Mouse (Mus musculus) lung, embryonic 16.5 days (tissue): ENCODE results near the gene Ldhc. TPM values are rescaled to one million over a fixed set of nuclear protein-coding genes. Genes with fewer than 3 reads are reported as not detected.

Source experiments
- ATAC-seq: fragments of 200-750 bp; cut with Nextera tagmentation; 2 replicates; pipeline ENCODE4 v1.8.0; 2017; ENCODE audit warnings: low read depth, mild to moderate bottlenecking, moderate library complexity
- H3K27ac ChIP-seq: fragments of 300-500 bp; sonication (generic); 2 replicates; pipeline ENCODE4 v1.5.1; 2014; ENCODE audit warnings: mild to moderate bottlenecking, control low read depth, low read length
- H3K27me3 ChIP-seq: fragments of 300-500 bp; sonication (generic); 2 replicates; pipeline ENCODE4 v1.6.1; 2014; ENCODE audit warnings: low read depth, low read length, mixed read lengths; ENCODE audit not compliant: control insufficient read depth, insufficient read depth
- H3K36me3 ChIP-seq: fragments of 300-500 bp; sonication (generic); 2 replicates; pipeline ENCODE4 v1.6.1; 2014; ENCODE audit warnings: low read length; ENCODE audit not compliant: control insufficient read depth, insufficient read depth
- H3K4me1 ChIP-seq: fragments of 300-500 bp; sonication (generic); replicated peaks from 2 replicates; pipeline ENCODE4 v1.6.1; 2014; ENCODE audit warnings: low read length, mixed read lengths; ENCODE audit not compliant: control insufficient read depth, insufficient read depth
- H3K4me2 ChIP-seq: fragments of 300-500 bp; sonication (generic); 2 replicates; pipeline ENCODE4 v1.6.1; 2014; ENCODE audit warnings: low read depth, low read length, control low read depth
- H3K4me3 ChIP-seq: fragments of 300-500 bp; sonication (generic); 2 replicates; pipeline ENCODE4 v1.5.1; 2014; ENCODE audit warnings: mild to moderate bottlenecking, low read length, control low read depth
- H3K9ac ChIP-seq: fragments of 300-500 bp; sonication (generic); 2 replicates; pipeline ENCODE4 v1.6.1; 2014; ENCODE audit warnings: low read length, control low read depth
- H3K9me3 ChIP-seq: fragments of 300-500 bp; sonication (generic); 2 replicates; pipeline ENCODE4 v1.6.1; 2016; ENCODE audit warnings: low read length; ENCODE audit not compliant: control insufficient read depth
- WGBS: fragments of 180-500 bp; shearing (Covaris S2); extraction: QIAGEN DNeasy Blood & Tissue Kit; methylation state at CpG from one replicate; pipeline ENCODE4 v1.1.7; 2014; 5-methylcytosine and 5-hydroxymethylcytosine counted together
- polyA plus RNA-seq: library from polyadenylated mRNA; unstranded; fragments of >200 nt; fragmentation: Nextera tagmentation; extraction: Ambion mirVana; gene quantifications from 2 replicates; pipeline ENCODE4 v1.2.1, GENCODE M21; 2015

Ldhc gene
- polyA plus RNA-seq, 1 experiment from 2014 or later, result 0.14 TPM

DNA sequence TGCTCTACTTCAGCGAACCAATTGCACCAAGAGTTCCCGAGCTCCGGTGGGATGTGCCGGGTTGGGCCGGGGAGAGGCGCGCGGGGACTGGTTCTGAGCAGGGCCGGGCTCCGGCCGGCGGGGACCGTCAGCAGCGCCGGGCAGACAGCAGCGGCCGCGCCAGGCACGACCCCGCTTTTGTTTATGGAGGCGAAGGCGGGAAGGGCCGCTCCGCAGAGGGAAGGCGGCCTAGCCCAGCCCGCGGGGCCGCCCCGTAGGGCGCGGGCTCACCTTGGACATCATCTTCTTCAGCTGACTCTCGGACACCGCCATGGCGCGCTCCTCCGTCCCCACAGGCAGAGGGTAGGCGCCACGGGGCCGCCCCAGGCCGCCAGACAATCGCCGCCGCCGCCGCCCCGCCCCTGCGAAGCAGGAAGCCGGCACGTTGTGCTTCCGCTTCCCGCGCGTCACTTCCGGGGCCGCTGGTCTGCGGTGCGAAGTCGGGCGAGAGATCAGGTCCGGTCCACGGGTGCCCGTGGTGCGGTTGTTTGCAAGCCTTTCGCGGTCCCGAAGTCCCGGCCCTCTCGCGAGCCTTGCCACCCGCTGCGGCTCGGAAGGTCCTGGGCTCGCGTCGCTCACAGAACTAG lies 58.7 kb downstream of the Ldhc start, which contains the start of gene Tsg101:
Gene Tsg101, minus strand, starts transcription at position 419 of the 626 bp plus-strand sequence.
- WGBS, result 0% methylated on average over 71 of the region's 75 CpGs
- ATAC-seq, result peak; percentile 97
- H3K4me1 ChIP-seq, result peaks cover 15% of the 10 kb centered on the region
- peak within 1 kb of the TSS; percentile 66 for H3K4me3 ChIP-seq
- H3K9me3 ChIP-seq, result no peaks in the 10 kb centered on the region
- H3K27me3 ChIP-seq, result no peaks in the 10 kb centered on the region
- H3K9ac ChIP-seq, result peak within 1 kb of the TSS; percentile 81
- H3K4me2 ChIP-seq, result peak within 1 kb of the TSS; percentile 76
- H3K36me3 ChIP-seq, result no peaks in the 10 kb centered on the region
- peak within 1 kb of the TSS; percentile 97 for H3K27ac ChIP-seq

DNA sequence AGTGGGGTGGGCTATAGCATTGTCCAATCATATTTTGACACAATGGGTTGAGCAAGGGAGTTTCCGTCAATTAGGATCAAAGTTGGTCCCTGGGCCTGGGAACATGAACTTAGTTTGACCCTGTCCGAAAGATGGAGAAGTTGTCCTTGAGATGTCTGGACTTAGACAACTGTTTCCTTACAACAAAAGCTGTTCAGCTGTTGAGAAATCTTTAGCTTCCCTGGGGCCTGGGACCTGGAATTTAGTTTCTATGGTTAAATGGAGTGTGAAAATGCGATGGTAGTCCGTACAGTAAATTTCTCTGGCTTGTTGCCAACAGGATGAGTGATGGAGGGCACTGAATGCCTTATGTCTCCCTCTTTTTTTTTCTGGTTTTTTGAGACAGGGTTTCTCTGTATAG lies 61.1 kb downstream of the Ldhc start:
- H3K4me2 ChIP-seq, result no peak overlapping the region
- H3K36me3 ChIP-seq, result 0 out of 2 replicates have a peak, but pooled peaks cover 3% of the 10 kb centered on the region
- H3K9ac ChIP-seq, result no peak overlapping the region
- H3K27ac ChIP-seq, result no peak overlapping the region
- no peaks in the 10 kb centered on the region for H3K9me3 ChIP-seq
- H3K4me1 ChIP-seq, result peaks cover 15% of the 10 kb centered on the region
- no peak overlapping the region for H3K4me3 ChIP-seq
- no peaks in the 10 kb centered on the region for H3K27me3 ChIP-seq
- WGBS, result 40% methylated on average over 4 of the region's 4 CpGs
- 0 out of 2 replicates have a peak, but pooled peaks have one; percentile 2 for ATAC-seq

Other genes with a start within 250 kb of the Ldhc start
- gene Sergef, start 221.4 kb upstream of the Ldhc start, polyA plus RNA-seq, result 13.3 and 14.4 TPM in 2 replicates
- 0.18 and 0.57 TPM in 2 replicates for gene Tph1, start 188.7 kb upstream of the Ldhc start, polyA plus RNA-seq
- 29.4 and 29.8 TPM in 2 replicates for gene Saal1, start 150.5 kb upstream of the Ldhc start, polyA plus RNA-seq
- 0.35 and 0.43 TPM in 2 replicates for gene Saa3, start 145.5 kb upstream of the Ldhc start, polyA plus RNA-seq
- 0.16 TPM in 1 of 2 replicates, not detected in the other for gene Saa4, start 128.6 kb upstream of the Ldhc start, polyA plus RNA-seq
- gene Saa1, start 118.2 kb upstream of the Ldhc start, polyA plus RNA-seq, result 0.55 TPM in 1 of 2 replicates, not detected in the other
- gene Saa2, start 109.4 kb upstream of the Ldhc start, polyA plus RNA-seq, result not detected in 2 replicates
- 21.4 and 23.5 TPM in 2 replicates for gene Hps5, start 65.1 kb upstream of the Ldhc start, polyA plus RNA-seq
- gene Gtf2h1, start 65.1 kb upstream of the Ldhc start, polyA plus RNA-seq, result 40.6 and 41.7 TPM in 2 replicates
- gene Ldha, start 19.7 kb upstream of the Ldhc start, polyA plus RNA-seq, result 1,668 and 1,763 TPM in 2 replicates
- 153 and 165 TPM in 2 replicates for gene Tsg101, start 58.8 kb downstream of the Ldhc start, polyA plus RNA-seq
- gene Uevld, start 97.3 kb downstream of the Ldhc start, polyA plus RNA-seq, result 15.0 and 16.6 TPM in 2 replicates
- gene Gm9999, start 122.4 kb downstream of the Ldhc start, polyA plus RNA-seq, result not detected in 2 replicates
- 23.9 and 24.0 TPM in 2 replicates for gene Spty2d1, start 147.2 kb downstream of the Ldhc start, polyA plus RNA-seq
- gene Tmem86a, start 189.4 kb downstream of the Ldhc start, polyA plus RNA-seq, result 40.4 and 41.7 TPM in 2 replicates